Mouse (Mus musculus): ENCODE data around the gene Fam19a2.

The Fam19a2 gene

GRCm38 (mm10) chr10:123707026-123707425 is 443.2 kb downstream of the Fam19a2 start:
- DNase-seq (ENCODE audit: low read depth in 1 of 2, low spot score in 2 of 2): no peak

GRCm38 (mm10) chr10:123710738-123711137 is 446.9 kb downstream of the Fam19a2 start:
- no peak for DNase-seq (ENCODE audit: low read depth in 1 of 2, low spot score in 2 of 2)

GRCm38 (mm10) chr10:123721952-123722460 is 458.2 kb downstream of the Fam19a2 start:
- no peak for DNase-seq (ENCODE audit: low read depth in 1 of 2, low spot score in 2 of 2)

GRCm38 (mm10) chr10:123723641-123724040 is 459.8 kb downstream of the Fam19a2 start:
- DNase-seq (ENCODE audit: low read depth in 1 of 2, low spot score in 2 of 2): no peak

- no peak for DNase-seq (ENCODE audit: low read depth in 1 of 2, low spot score in 2 of 2)
These were observed 484.5 kb downstream of the Fam19a2 start for GRCm38 (mm10) chr10:123748317-123748716.

GRCm38 (mm10) chr10:123751676-123752280 is 488.0 kb downstream of the Fam19a2 start:
- no peak for DNase-seq (ENCODE audit: low read depth in 1 of 2, low spot score in 2 of 2)

GRCm38 (mm10) chr10:123752755-123753154 is 489.0 kb downstream of the Fam19a2 start:
- DNase-seq (ENCODE audit: low read depth in 1 of 2, low spot score in 2 of 2): no peak

GRCm38 (mm10) chr10:123753996-123754395 is 490.2 kb downstream of the Fam19a2 start:
- no peak for DNase-seq (ENCODE audit: low read depth in 1 of 2, low spot score in 2 of 2)

- no peak for DNase-seq (ENCODE audit: low read depth in 1 of 2, low spot score in 2 of 2)
These were observed 525.6 kb downstream of the Fam19a2 start for GRCm38 (mm10) chr10:123789374-123789773.
